Mouse (Mus musculus): Measurements from ENCODE around the gene Aptx. TPM values are rescaled to one million over a fixed set of nuclear protein-coding genes. Genes with fewer than 3 reads are reported as not detected.

The Aptx gene
- 7.5 and 17.3 TPM in 2 replicates for polyA plus RNA-seq (2011; ENCODE audit: insufficient read depth, insufficient read length, low replicate concordance, missing spikeins)

- H3K4me1 ChIP-seq (ENCODE audit: control insufficient read depth, insufficient read depth, low read length), result no peaks in the 10 kb centered on the region; the same call in 1 of the 2 replicates
- TF ChIP-seq POLR2A (IDR thresholded peaks at IDR 0.05; ENCODE audit: borderline replicate concordance, control insufficient read depth, low read depth, low read length) (peak; percentile 36; the same call in 1 of the 2 replicates), CTCF (IDR thresholded peaks at IDR 0.05; ENCODE audit: control insufficient read depth, insufficient read depth, low read length) (no peak)
- H3K4me3 ChIP-seq (replicated peaks; ENCODE audit: control insufficient read depth, low read depth, low read length), result peak within 1 kb of the TSS; percentile 76
- peak within 1 kb of the TSS; percentile 93 for H3K27ac ChIP-seq (ENCODE audit: control insufficient read depth, insufficient read depth, low read depth, low read length, poor library complexity)
- under 1% methylated on average over 42 of the region's 42 CpGs for WGBS
These were observed at the start of gene Aptx for GRCm38 (mm10) chr4:40702797-40703709. Gene Aptx, minus strand, starts transcription at chr4:40703194.

GRCm38 (mm10) chr4:40735351-40735750 lies 32.4 kb upstream of the Aptx start:
- Histone ChIP-seq H3K4me3 (replicated peaks; ENCODE audit: control insufficient read depth, low read depth, low read length) (no peak overlapping the region), H3K4me1 (ENCODE audit: control insufficient read depth, insufficient read depth, low read length) (no peaks in the 10 kb centered on the region), H3K27ac (ENCODE audit: control insufficient read depth, insufficient read depth, low read depth, low read length, poor library complexity) (no peak overlapping the region)
- TF ChIP-seq POLR2A (IDR thresholded peaks at IDR 0.05; ENCODE audit: borderline replicate concordance, control insufficient read depth, low read depth, low read length) (no peak), CTCF (IDR thresholded peaks at IDR 0.05; ENCODE audit: control insufficient read depth, insufficient read depth, low read length) (no peak)
- whole genome bisulfite sequencing, result 70% methylated on average over 1 of the region's 1 CpGs

- H3K27ac ChIP-seq (ENCODE audit: control insufficient read depth, insufficient read depth, low read depth, low read length, poor library complexity), result no peak overlapping the region
- TF ChIP-seq CTCF (IDR thresholded peaks at IDR 0.05; ENCODE audit: control insufficient read depth, insufficient read depth, low read length) (no peak), POLR2A (IDR thresholded peaks at IDR 0.05; ENCODE audit: borderline replicate concordance, control insufficient read depth, low read depth, low read length) (no peak)
These were observed 28.3 kb upstream of the Aptx start for GRCm38 (mm10) chr4:40731262-40731661.

GRCm38 (mm10) chr4:40727247-40727646 lies 24.3 kb upstream of the Aptx start:
- Histone ChIP-seq H3K27ac (ENCODE audit: control insufficient read depth, insufficient read depth, low read depth, low read length, poor library complexity) (no peak overlapping the region), H3K4me3 (replicated peaks; ENCODE audit: control insufficient read depth, low read depth, low read length) (no peak overlapping the region), H3K4me1 (ENCODE audit: control insufficient read depth, insufficient read depth, low read length) (no peaks in the 10 kb centered on the region)
- 79% methylated on average over 1 of the region's 1 CpGs for WGBS
- no peak for TF ChIP-seq CTCF (IDR thresholded peaks at IDR 0.05; ENCODE audit: control insufficient read depth, insufficient read depth, low read length)
- no peak for TF ChIP-seq POLR2A (IDR thresholded peaks at IDR 0.05; ENCODE audit: borderline replicate concordance, control insufficient read depth, low read depth, low read length)

More at GRCm38 (mm10) chr4:40731262-40731661, 28.3 kb upstream of the Aptx start:
- Histone ChIP-seq H3K4me1 (ENCODE audit: control insufficient read depth, insufficient read depth, low read length) (no peaks in the 10 kb centered on the region), H3K4me3 (replicated peaks; ENCODE audit: control insufficient read depth, low read depth, low read length) (no peak overlapping the region)

GRCm38 (mm10) chr4:40725554-40725953 lies 22.6 kb upstream of the Aptx start:
- Histone ChIP-seq H3K4me3 (replicated peaks; ENCODE audit: control insufficient read depth, low read depth, low read length) (no peak overlapping the region), H3K4me1 (ENCODE audit: control insufficient read depth, insufficient read depth, low read length) (no peaks in the 10 kb centered on the region; the same call in 1 of the 2 replicates), H3K27ac (ENCODE audit: control insufficient read depth, insufficient read depth, low read depth, low read length, poor library complexity) (no peak overlapping the region)
- TF ChIP-seq CTCF (IDR thresholded peaks at IDR 0.05; ENCODE audit: control insufficient read depth, insufficient read depth, low read length), result no peak
- TF ChIP-seq POLR2A (IDR thresholded peaks at IDR 0.05; ENCODE audit: borderline replicate concordance, control insufficient read depth, low read depth, low read length), result no peak

GRCm38 (mm10) chr4:40725141-40725540 lies 22.1 kb upstream of the Aptx start:
- H3K4me3 ChIP-seq (replicated peaks; ENCODE audit: control insufficient read depth, low read depth, low read length), result no peak overlapping the region
- TF ChIP-seq CTCF (IDR thresholded peaks at IDR 0.05; ENCODE audit: control insufficient read depth, insufficient read depth, low read length), result no peak
- TF ChIP-seq POLR2A (IDR thresholded peaks at IDR 0.05; ENCODE audit: borderline replicate concordance, control insufficient read depth, low read depth, low read length), result no peak
- WGBS, result 76% methylated on average over 7 of the region's 7 CpGs
- H3K27ac ChIP-seq (ENCODE audit: control insufficient read depth, insufficient read depth, low read depth, low read length, poor library complexity), result no peak overlapping the region
- H3K4me1 ChIP-seq (ENCODE audit: control insufficient read depth, insufficient read depth, low read length), result no peaks in the 10 kb centered on the region; the same call in 1 of the 2 replicates

- no peaks in the 10 kb centered on the region; the same call in 1 of the 2 replicates for H3K4me1 ChIP-seq (ENCODE audit: control insufficient read depth, insufficient read depth, low read length)
- peak overlapping the region; percentile 88 for H3K4me3 ChIP-seq (replicated peaks; ENCODE audit: control insufficient read depth, low read depth, low read length)
- H3K27ac ChIP-seq (ENCODE audit: control insufficient read depth, insufficient read depth, low read depth, low read length, poor library complexity), result peak overlapping the region; percentile 87
- TF ChIP-seq POLR2A (IDR thresholded peaks at IDR 0.05; ENCODE audit: borderline replicate concordance, control insufficient read depth, low read depth, low read length) (0 out of 2 replicates have a peak, but pooled peaks have one; percentile 28), CTCF (IDR thresholded peaks at IDR 0.05; ENCODE audit: control insufficient read depth, insufficient read depth, low read length) (no peak)
- WGBS, result under 1% methylated on average over 61 of the region's 62 CpGs
These were observed 19.9 kb upstream of the Aptx start for GRCm38 (mm10) chr4:40722687-40723460.

Data from bone marrow, adult 2 months (tissue).